ENCODE assay signal across 27 mouse cellular contexts in the genomic region with DNA sequence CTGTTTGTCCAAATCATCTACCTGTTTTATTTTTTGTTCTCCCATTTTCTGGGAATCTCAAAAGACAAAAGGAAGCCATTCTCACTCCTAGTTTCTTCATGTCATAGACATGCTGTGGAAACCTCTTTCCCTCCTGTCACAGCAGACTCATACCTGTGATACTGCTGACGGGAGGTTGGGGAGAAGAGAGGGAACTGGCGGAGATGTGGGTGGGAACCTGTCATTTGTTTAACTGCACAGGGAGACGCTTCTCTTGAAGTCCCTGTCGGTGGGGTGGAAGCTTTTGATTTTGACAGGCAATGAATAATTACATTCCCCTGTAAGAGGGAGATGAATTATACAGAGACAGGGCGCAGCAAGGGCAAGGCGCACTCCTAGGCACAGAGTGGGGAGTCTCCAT.
"Had no signal": no experiment of that assay in that cellular context is flagged by ENCODE, and none has a peak within 500 bp of the region (broad histone marks: within the 10 kb centered on the region; RNA-seq: fewer than 3 reads in every experiment).

No protein-coding gene starts in this region.

- H3K4me2 ChIP-seq: heart, embryonic 13.5 days; heart, embryonic 15.5 days; hindbrain, embryonic 13.5 days; hindbrain, embryonic 15.5 days; kidney, embryonic 15.5 days; limb, embryonic 13.5 days; limb, embryonic 15.5 days; liver, embryonic 12.5 days had no signal

- H3K9me3 ChIP-seq: heart, embryonic 10.5 days; heart, embryonic 13.5 days; heart, embryonic 15.5 days; hindbrain, embryonic 13.5 days; hindbrain, embryonic 15.5 days; kidney, embryonic 15.5 days; limb, embryonic 13.5 days; limb, embryonic 15.5 days; liver, embryonic 12.5 days had no signal

- H3K27me3 ChIP-seq: heart, embryonic 13.5 days; heart, embryonic 15.5 days; hindbrain, embryonic 13.5 days; hindbrain, embryonic 15.5 days; kidney, embryonic 15.5 days; limb, embryonic 13.5 days; limb, embryonic 15.5 days; liver, embryonic 12.5 days had no signal

- H3K9ac ChIP-seq: heart, embryonic 13.5 days; heart, embryonic 15.5 days; hindbrain, embryonic 13.5 days; hindbrain, embryonic 15.5 days; kidney, embryonic 15.5 days; limb, embryonic 13.5 days; limb, embryonic 15.5 days; liver, embryonic 12.5 days; liver, embryonic 14.5 days had no signal

- H3K4me3 ChIP-seq: heart, embryonic 10.5 days; heart, embryonic 13.5 days; heart, embryonic 15.5 days; hindbrain, embryonic 13.5 days; hindbrain, embryonic 15.5 days; kidney, embryonic 15.5 days; limb, embryonic 13.5 days; limb, embryonic 15.5 days; liver, embryonic 12.5 days had no signal

- H3K4me1 ChIP-seq: heart, embryonic 10.5 days; heart, embryonic 13.5 days; heart, embryonic 15.5 days; hindbrain, embryonic 13.5 days; hindbrain, embryonic 15.5 days; kidney, embryonic 15.5 days; limb, embryonic 13.5 days; limb, embryonic 15.5 days; liver, embryonic 12.5 days had no signal

- H3K27ac ChIP-seq: heart, embryonic 10.5 days; heart, embryonic 13.5 days; heart, embryonic 15.5 days; hindbrain, embryonic 13.5 days; hindbrain, embryonic 15.5 days; hindbrain, postnatal 0 days; kidney, embryonic 15.5 days; kidney, postnatal 0 days; limb, embryonic 13.5 days; limb, embryonic 15.5 days; liver, embryonic 12.5 days; liver, embryonic 14.5 days had no signal

- ATAC-seq: hindbrain, postnatal 0 days; intestine, embryonic 16.5 days; liver, embryonic 12.5 days had no signal

- DNase-seq: gastrocnemius, postnatal 10 days; gastrocnemius, postnatal 25 days; heart, adult 18-20 months; heart, postnatal 14 days; heart, postnatal 36 days; kidney, adult 11 months; kidney, adult 2 months; kidney, adult 9 months; kidney, postnatal 14 days; kidney, postnatal 36 days; layer of hippocampus, adult 9-11 months; layer of hippocampus, postnatal 36 days; left cerebral cortex, postnatal 4 days; lung, adult 18-20 months had no signal
